Mouse (Mus musculus) ES-E14 (cell line): Measurements from ENCODE around the gene Slc24a2.

Experiments
- MAFK ChIP-seq: IDR thresholded peaks from 2 replicates; pipeline ENCODE4 v1.6.1; 2014; ENCODE audit warnings: mild to moderate bottlenecking, low read depth, low read length, inconsistent platforms; ENCODE audit not compliant: insufficient read depth
- ZC3H11A ChIP-seq: IDR thresholded peaks from 2 replicates; pipeline ENCODE4 v1.6.1; 2012; ENCODE audit warnings: low read depth, mild to moderate bottlenecking, inconsistent platforms, low read length, borderline replicate concordance

DNA sequence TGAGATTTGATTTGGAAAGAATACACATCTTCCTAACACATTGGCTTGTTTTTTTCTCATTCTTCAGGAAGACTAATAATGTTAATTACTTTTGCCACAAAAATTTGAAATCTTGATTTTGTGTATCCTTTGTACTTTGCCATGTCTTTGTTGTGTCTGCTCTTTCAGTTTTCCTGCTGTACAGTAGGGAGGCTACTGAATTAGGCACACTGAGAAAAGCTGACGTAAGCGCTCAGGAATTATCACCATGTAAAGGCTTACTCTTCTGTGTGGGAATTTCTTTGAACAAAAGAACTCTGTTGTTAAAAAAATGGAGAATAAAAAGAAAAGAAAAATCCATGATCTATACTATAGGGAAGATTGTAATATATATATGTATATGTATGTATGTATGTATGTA, 165.7 kb downstream of the Slc24a2 start:
- TF ChIP-seq ZC3H11A, result no peak
- no peak for TF ChIP-seq MAFK
